Mouse (Mus musculus) stomach, postnatal 0 days (tissue): ENCODE data around the gene Loxl3.

ENCODE experiments used
- CTCF ChIP-seq: IDR thresholded peaks from 2 replicates; pipeline ENCODE4 v1.5.1; 2016; ENCODE audit warnings: antibody characterized with exemption, low read depth, mild to moderate bottlenecking, moderate library complexity
- EP300 ChIP-seq: optimal IDR thresholded peaks from 2 replicates; pipeline ENCODE3; 2016; ENCODE audit warnings: antibody characterized with exemption

DNA sequence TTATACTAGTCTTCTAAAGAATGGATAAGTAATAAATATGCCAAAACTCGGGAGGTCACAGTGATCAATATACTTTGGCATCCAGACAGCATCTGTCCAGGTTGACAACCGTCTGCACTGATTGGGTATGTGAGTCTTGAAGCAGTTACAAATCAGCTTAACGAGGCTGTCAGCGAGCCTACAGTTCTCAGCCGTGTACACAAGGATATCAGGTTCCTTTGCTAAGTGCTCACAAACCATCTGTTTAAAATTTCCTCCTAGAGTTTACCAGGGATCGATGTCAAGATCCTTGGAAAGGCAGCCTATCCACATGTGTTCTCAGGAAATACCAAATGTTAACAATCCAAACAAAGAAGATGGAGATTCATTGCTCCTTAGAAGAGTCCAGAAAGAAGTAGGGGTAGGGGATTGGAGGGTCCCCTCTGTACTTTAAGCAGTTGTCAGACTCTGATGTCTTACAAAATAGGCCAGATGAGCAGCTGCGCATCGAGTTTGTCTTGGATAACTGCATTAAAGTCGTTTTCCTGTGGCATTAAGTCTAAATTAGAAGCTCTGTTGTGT is 46.5 kb upstream of the Loxl3 start:
- no peak for TF ChIP-seq CTCF
- TF ChIP-seq EP300: no peak
